Mouse (Mus musculus) heart, embryonic 15.5 days (tissue): ENCODE results near the gene Mcoln2. TPM values are rescaled to one million over a fixed set of nuclear protein-coding genes. Genes with fewer than 3 reads are reported as not detected.
A peak's percentile ranks its signal among the peaks of the same experiment; 100 is the strongest.

Experiments used
- ATAC-seq: fragments of 200-750 bp; cut with Nextera tagmentation; replicated peaks from 2 replicates; pipeline ENCODE4 v1.8.0; 2017; ENCODE audit warnings: low read depth, moderate TSS enrichment; ENCODE audit not compliant: insufficient number of reproducible peaks, insufficient read depth, low FRiP score
- H3K27ac ChIP-seq: fragments of 300-500 bp; sonication (generic); 2 replicates; pipeline ENCODE4 v1.5.1; 2015; ENCODE audit warnings: mild to moderate bottlenecking, inconsistent platforms
- H3K27me3 ChIP-seq: fragments of 300-500 bp; sonication (generic); 2 replicates; pipeline ENCODE4 v1.6.1; 2015; ENCODE audit warnings: inconsistent platforms
- H3K36me3 ChIP-seq: fragments of 300-500 bp; sonication (generic); 2 replicates; pipeline ENCODE4 v1.6.1; 2015; ENCODE audit warnings: mild to moderate bottlenecking, inconsistent platforms
- H3K4me1 ChIP-seq: fragments of 300-500 bp; sonication (generic); replicated peaks from 2 replicates; pipeline ENCODE4 v1.6.1; 2015; ENCODE audit warnings: inconsistent platforms
- H3K4me2 ChIP-seq: fragments of 300-500 bp; sonication (generic); 2 replicates; pipeline ENCODE4 v1.6.1; 2015; ENCODE audit warnings: inconsistent platforms, mild to moderate bottlenecking, moderate library complexity
- H3K4me3 ChIP-seq: fragments of 300-500 bp; sonication (generic); 2 replicates; pipeline ENCODE4 v1.5.1; 2015; ENCODE audit warnings: mild to moderate bottlenecking, inconsistent platforms
- H3K9ac ChIP-seq: fragments of 300-500 bp; sonication (generic); 2 replicates; pipeline ENCODE4 v1.6.1; 2015; ENCODE audit warnings: mild to moderate bottlenecking, inconsistent platforms
- H3K9me3 ChIP-seq: fragments of 300-500 bp; sonication (generic); replicated peaks from 2 replicates; pipeline ENCODE4 v1.6.1; 2016; ENCODE audit warnings: inconsistent platforms
- WGBS: fragments of 180-500 bp; shearing (Covaris S2); methylation state at CpG from one replicate; pipeline ENCODE4 v1.1.7; 2015; ENCODE audit warnings: mixed read lengths; 5-methylcytosine and 5-hydroxymethylcytosine counted together
- polyA plus RNA-seq: library from polyadenylated mRNA; unstranded; fragments of >200 nt; fragmentation: Nextera tagmentation; extraction: Ambion mirVana; gene quantifications from 2 replicates; pipeline ENCODE4 v1.2.1, GENCODE M21; 2015

The Mcoln2 gene
- 0.35 and 1.7 TPM in 2 replicates for polyA plus RNA-seq

GRCm38 (mm10) chr3:146149156-146150057, at the start of gene Mcoln2:
Mcoln2 (plus strand) TSS chr3:146149833.
- ATAC-seq, result peak; percentile 28; the same call in 1 of the 2 replicates
- WGBS, result 13% methylated on average over 34 of the region's 34 CpGs
- peak within 1 kb of the TSS; percentile 5; the same call in 1 of the 2 replicates for H3K27ac ChIP-seq

GRCm38 (mm10) chr3:146099925-146100324, 49.7 kb upstream of the Mcoln2 start:
- peaks cover 13% of the 10 kb centered on the region; the same call in 1 of the 2 replicates for H3K4me1 ChIP-seq
- H3K4me2 ChIP-seq, result no peak overlapping the region
- no peaks in the 10 kb centered on the region for H3K36me3 ChIP-seq
- peak overlapping the region; percentile 9; the same call in 1 of the 2 replicates for H3K27ac ChIP-seq
- peak; percentile 62; the same call in 1 of the 2 replicates for ATAC-seq
- no peak overlapping the region for H3K4me3 ChIP-seq
- H3K9ac ChIP-seq, result no peak overlapping the region
- no peaks in the 10 kb centered on the region for H3K27me3 ChIP-seq
- H3K9me3 ChIP-seq, result no peaks in the 10 kb centered on the region

More at GRCm38 (mm10) chr3:146149156-146150057, at the start of gene Mcoln2:
- peak within 1 kb of the TSS; percentile 98 for H3K4me2 ChIP-seq
- peaks cover 17% of the 10 kb centered on the region for H3K4me1 ChIP-seq
- H3K9me3 ChIP-seq, result no peaks in the 10 kb centered on the region
- peak within 1 kb of the TSS; percentile 55 for H3K4me3 ChIP-seq
- peaks cover 18% of the 10 kb centered on the region; the same call in 1 of the 2 replicates for H3K27me3 ChIP-seq
- H3K36me3 ChIP-seq, result no peaks in the 10 kb centered on the region
- peak within 1 kb of the TSS; percentile 53 for H3K9ac ChIP-seq

- ATAC-seq, result no peak
- Histone ChIP-seq H3K27me3 (0 out of 2 replicates have a peak, but pooled peaks cover 4% of the 10 kb centered on the region), H3K4me2 (no peak overlapping the region), H3K36me3 (no peaks in the 10 kb centered on the region), H3K27ac (no peak overlapping the region), H3K4me3 (no peak overlapping the region), H3K9ac (no peak overlapping the region), H3K4me1 (peaks cover 13% of the 10 kb centered on the region; the same call in 1 of the 2 replicates), H3K9me3 (no peaks in the 10 kb centered on the region)
- WGBS, result 56% methylated on average over 6 of the region's 6 CpGs
Observed at GRCm38 (mm10) chr3:146102049-146102448, 47.6 kb upstream of the Mcoln2 start.

- H3K9me3 ChIP-seq, result no peaks in the 10 kb centered on the region
- no peak for ATAC-seq
- H3K4me2 ChIP-seq, result peak overlapping the region; percentile 88
- H3K9ac ChIP-seq, result peak overlapping the region; percentile 37
- H3K36me3 ChIP-seq, result no peaks in the 10 kb centered on the region
- peaks cover 3% of the 10 kb centered on the region; the same call in 1 of the 2 replicates for H3K4me1 ChIP-seq
- H3K27ac ChIP-seq, result no peak overlapping the region
- H3K4me3 ChIP-seq, result peak overlapping the region; percentile 52
- WGBS, result 5% methylated on average over 18 of the region's 18 CpGs
- H3K27me3 ChIP-seq, result 0 out of 2 replicates have a peak, but pooled peaks cover 4% of the 10 kb centered on the region
Observed at GRCm38 (mm10) chr3:146107116-146107849, 42.4 kb upstream of the Mcoln2 start.

- Histone ChIP-seq H3K4me3 (peak within 1 kb of the TSS; percentile 52), H3K4me2 (peak within 1 kb of the TSS; percentile 88), H3K36me3 (no peaks in the 10 kb centered on the region), H3K27ac (no peak within 1 kb of the TSS), H3K9ac (peak within 1 kb of the TSS; percentile 37), H3K27me3 (0 out of 2 replicates have a peak, but pooled peaks cover 4% of the 10 kb centered on the region), H3K9me3 (no peaks in the 10 kb centered on the region), H3K4me1 (peaks cover 3% of the 10 kb centered on the region; the same call in 1 of the 2 replicates)
- 12% methylated on average over 18 of the region's 18 CpGs for WGBS
- peak; percentile 88 for ATAC-seq
Observed at GRCm38 (mm10) chr3:146107921-146108571, 41.6 kb upstream of the Mcoln2 start, which contains the start of gene Wdr63. Wdr63 (minus strand) TSS chr3:146108130.

- H3K9ac ChIP-seq, result no peak overlapping the region
- ATAC-seq, result no peak
- no peak overlapping the region for H3K4me2 ChIP-seq
- no peak overlapping the region for H3K4me3 ChIP-seq
- no peaks in the 10 kb centered on the region for H3K9me3 ChIP-seq
- H3K36me3 ChIP-seq, result no peaks in the 10 kb centered on the region
- H3K27ac ChIP-seq, result no peak overlapping the region
- WGBS, result 68% methylated on average over 2 of the region's 2 CpGs
- H3K27me3 ChIP-seq, result 0 out of 2 replicates have a peak, but pooled peaks cover 4% of the 10 kb centered on the region
- H3K4me1 ChIP-seq, result peaks cover 3% of the 10 kb centered on the region; the same call in 1 of the 2 replicates
Observed at GRCm38 (mm10) chr3:146108945-146109344, 40.7 kb upstream of the Mcoln2 start.

- H3K27ac ChIP-seq, result no peak overlapping the region
- no peaks in the 10 kb centered on the region for H3K9me3 ChIP-seq
- peaks cover 3% of the 10 kb centered on the region; the same call in 1 of the 2 replicates for H3K4me1 ChIP-seq
- H3K27me3 ChIP-seq, result 0 out of 2 replicates have a peak, but pooled peaks cover 4% of the 10 kb centered on the region
- 65% methylated on average over 2 of the region's 2 CpGs for WGBS
- H3K9ac ChIP-seq, result no peak overlapping the region
- no peaks in the 10 kb centered on the region for H3K36me3 ChIP-seq
- no peak overlapping the region for H3K4me3 ChIP-seq
- no peak overlapping the region for H3K4me2 ChIP-seq
- ATAC-seq, result no peak
Observed at GRCm38 (mm10) chr3:146110358-146110757, 39.3 kb upstream of the Mcoln2 start.

GRCm38 (mm10) chr3:146110916-146111315, 38.7 kb upstream of the Mcoln2 start:
- Histone ChIP-seq H3K9me3 (no peaks in the 10 kb centered on the region), H3K9ac (no peak overlapping the region), H3K4me3 (no peak overlapping the region), H3K27ac (no peak overlapping the region), H3K27me3 (0 out of 2 replicates have a peak, but pooled peaks cover 4% of the 10 kb centered on the region), H3K36me3 (no peaks in the 10 kb centered on the region), H3K4me2 (no peak overlapping the region), H3K4me1 (peaks cover 3% of the 10 kb centered on the region; the same call in 1 of the 2 replicates)
- 70% methylated on average over 6 of the region's 6 CpGs for WGBS
- ATAC-seq, result no peak

- H3K9ac ChIP-seq, result no peak within 1 kb of the TSS
- ATAC-seq, result no peak
- 14% methylated on average over 35 of the region's 35 CpGs for WGBS
Observed at GRCm38 (mm10) chr3:146117258-146117996, 32.2 kb upstream of the Mcoln2 start, which contains the start of gene Mcoln3. Mcoln3 (plus strand) TSS chr3:146117450.

GRCm38 (mm10) chr3:146117997-146118457, 31.6 kb upstream of the Mcoln2 start:
- no peak overlapping the region for H3K4me2 ChIP-seq
- no peaks in the 10 kb centered on the region for H3K36me3 ChIP-seq
- H3K9me3 ChIP-seq, result no peaks in the 10 kb centered on the region
- H3K4me1 ChIP-seq, result peaks cover 16% of the 10 kb centered on the region
- H3K4me3 ChIP-seq, result no peak overlapping the region
- no peak for ATAC-seq
- no peak overlapping the region for H3K27ac ChIP-seq
- 58% methylated on average over 9 of the region's 9 CpGs for WGBS
- H3K27me3 ChIP-seq, result peaks cover 22% of the 10 kb centered on the region
- no peak overlapping the region for H3K9ac ChIP-seq

More at GRCm38 (mm10) chr3:146117258-146117996, 32.2 kb upstream of the Mcoln2 start, which contains the start of gene Mcoln3:
- Histone ChIP-seq H3K36me3 (no peaks in the 10 kb centered on the region), H3K4me2 (peak within 1 kb of the TSS; percentile 60), H3K9me3 (no peaks in the 10 kb centered on the region), H3K27me3 (peaks cover 22% of the 10 kb centered on the region), H3K4me3 (peak within 1 kb of the TSS; percentile 37), H3K4me1 (peaks cover 16% of the 10 kb centered on the region), H3K27ac (no peak within 1 kb of the TSS)
